Mouse (Mus musculus) gastrocnemius, postnatal 4 days (tissue): ENCODE measurements at regions not wholly inside any gene's neighbourhood (a gene's known extent, or its start where the extent isn't known, plus 50 kb on each side); places are given as distances from the start of the nearest gene placed in this dataset.
"Not testable (repeated sequence)": the region's sequence is repeated elsewhere in the genome, so short reads cannot be mapped to it uniquely, and the experiment has no call there.

ENCODE experiments used
- DNase-seq, 2 experiments: peaks; one replicate each; pipeline ENCODE4 v3.0.0; 2021 to 2022; ENCODE audit warnings: low spot score in 2 of 2, mixed read lengths in 2 of 2

- DNase-seq = no peak
These were observed 418.4 kb upstream of the Arrdc4 start for GRCm38 (mm10) chr7:69167456-69167855.

DNA sequence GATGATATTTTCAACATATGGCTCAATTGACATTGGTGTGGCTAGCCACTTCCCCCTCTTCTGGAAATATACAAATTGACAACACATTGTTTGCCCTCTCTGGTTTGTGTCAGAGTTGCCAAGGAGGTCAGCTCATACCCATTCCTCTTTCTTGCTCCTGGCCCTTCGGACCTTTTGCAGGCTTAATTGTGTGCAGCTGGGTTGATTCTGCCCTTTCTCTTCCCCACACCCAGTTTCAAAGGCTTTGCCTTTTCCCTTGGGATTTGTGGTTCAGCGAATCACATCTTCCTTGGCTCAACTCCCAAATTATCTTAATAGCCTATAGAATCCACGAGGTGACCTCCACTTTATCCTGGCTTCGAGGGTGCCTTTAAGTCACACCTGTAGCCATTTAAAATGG lies 412.9 kb upstream of the Arrdc4 start:
- no peak for DNase-seq

GRCm38 (mm10) chr7:69142351-69142750 lies 393.3 kb upstream of the Arrdc4 start:
- DNase-seq = no peak

- DNase-seq = no peak
These were observed 384.4 kb upstream of the Arrdc4 start for GRCm38 (mm10) chr7:69133441-69133840.

GRCm38 (mm10) chr7:69101770-69102169 lies 352.7 kb upstream of the Arrdc4 start:
- DNase-seq = not testable (repeated sequence)

DNA sequence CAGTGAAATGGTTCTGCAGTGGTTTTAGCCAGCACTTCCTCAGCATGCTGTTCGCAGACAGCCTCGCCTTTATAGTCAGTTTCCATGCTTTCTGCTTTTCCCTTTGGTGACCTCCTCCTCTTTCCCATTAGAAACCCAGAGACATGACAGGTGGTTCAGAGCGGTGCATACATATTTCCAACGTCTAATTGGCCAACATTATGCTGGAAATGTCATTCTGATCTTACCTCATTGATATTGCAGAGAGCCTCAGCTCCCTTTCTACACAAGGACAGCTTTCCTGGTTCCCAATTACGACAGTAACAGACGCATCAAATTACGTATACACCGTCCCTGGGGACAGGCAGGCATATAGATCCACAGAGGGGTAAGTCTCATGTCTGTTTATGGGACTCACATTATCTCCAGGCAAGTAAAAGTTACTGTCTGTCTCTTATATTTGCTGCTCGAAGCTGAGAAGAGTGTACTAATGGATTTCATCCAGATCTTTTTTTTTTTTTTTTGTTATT lies 348.6 kb upstream of the Arrdc4 start:
- DNase-seq = no peak

- no peak for DNase-seq
These were observed 325.7 kb upstream of the Arrdc4 start for GRCm38 (mm10) chr7:69074780-69075179.

DNA sequence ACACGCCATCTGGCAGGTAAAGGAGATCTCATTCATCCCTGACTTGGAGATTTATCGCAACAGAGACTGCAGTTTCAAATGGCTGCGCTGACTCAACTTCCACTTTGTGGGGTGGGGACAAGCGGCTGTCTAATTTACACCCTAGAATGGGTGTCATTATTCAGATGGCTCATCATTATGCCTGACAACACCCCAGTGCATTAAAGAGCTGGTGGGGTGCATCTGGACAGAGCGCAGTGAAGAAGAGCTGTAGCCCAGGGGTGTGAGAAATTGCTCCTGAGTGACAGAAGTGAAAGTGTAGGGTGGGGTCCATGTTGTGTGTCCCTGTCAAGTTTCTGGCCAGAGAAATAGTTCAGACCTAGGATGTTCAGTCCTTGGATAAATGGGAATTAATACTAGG lies 314.0 kb upstream of the Arrdc4 start:
- DNase-seq = no peak

DNA sequence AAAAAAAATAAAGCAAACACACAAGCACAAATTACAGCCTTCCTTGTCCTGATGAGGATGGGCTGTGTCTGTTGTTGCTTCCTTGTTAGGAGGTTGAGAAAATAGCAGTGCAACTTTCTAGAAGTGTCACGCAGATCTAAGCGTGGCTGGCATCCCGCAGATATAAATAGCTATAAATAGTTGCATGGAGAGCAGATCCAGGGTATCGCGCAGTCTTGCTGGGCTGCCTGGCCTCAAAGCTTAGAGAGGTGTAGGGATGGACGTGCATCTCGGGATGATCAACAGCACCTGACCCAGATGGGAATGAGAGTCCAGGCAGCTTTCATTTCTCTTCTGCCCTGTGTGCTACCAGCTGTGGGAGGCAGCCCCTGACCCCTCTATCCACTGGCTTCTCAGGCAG lies 313.5 kb upstream of the Arrdc4 start:
- no peak for DNase-seq

DNA sequence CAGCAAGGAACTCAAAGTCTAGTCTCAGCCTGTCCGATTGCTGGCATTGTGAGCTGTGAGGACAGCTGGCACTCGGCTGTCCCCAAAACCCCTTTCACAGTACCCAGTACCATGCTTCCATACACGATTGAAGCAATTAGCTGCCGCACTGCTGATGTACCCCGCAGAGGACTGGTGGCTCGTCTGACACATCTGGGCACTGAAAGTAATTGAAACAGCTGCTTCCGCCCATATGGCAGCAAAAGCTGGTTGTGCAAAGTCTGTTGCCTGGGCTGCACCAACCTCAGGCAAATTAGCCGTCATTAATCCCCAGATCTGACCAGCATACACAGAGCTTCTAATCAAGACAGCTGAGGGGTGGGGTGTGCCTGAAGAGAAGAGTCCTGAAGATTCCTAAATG lies 313.1 kb upstream of the Arrdc4 start:
- no peak for DNase-seq

DNA sequence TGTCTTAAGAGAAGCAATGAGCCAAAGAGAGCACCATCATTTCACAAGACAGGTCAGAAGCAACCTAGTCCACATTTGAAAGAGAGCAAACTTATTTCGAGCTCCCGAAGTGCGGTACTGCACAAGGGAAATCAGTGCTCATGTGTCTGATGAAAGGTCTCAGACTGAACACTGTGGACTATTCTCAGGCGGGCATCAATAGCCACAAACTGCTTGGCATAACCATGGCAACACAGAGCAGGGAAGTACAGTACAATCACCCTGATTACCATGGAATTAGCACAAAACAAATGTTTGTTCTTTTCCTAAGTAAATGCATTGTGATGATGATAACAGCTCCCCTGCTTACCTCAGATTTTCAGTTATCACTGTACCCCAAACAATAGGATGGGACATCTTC lies 312.2 kb upstream of the Arrdc4 start:
- no peak for DNase-seq

DNA sequence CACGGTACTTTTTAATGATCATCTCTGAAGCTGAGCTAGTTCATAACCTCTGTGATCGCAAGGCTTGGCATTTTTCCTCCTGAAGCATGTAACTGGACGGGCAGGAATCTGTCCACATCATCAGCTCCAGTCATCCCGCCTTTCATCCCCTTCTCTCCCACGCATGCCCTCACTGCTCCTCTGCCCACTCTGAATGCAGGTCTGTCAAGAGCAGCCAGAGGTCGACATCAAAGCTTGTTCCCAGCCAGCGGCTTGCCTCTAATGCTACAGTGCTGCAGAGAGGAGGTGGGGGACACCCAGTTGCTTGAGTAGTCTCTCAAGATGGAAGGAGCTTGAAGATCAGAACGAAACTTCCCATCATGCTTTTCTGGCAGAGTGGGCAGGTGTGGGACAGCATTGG lies 267.5 kb upstream of the Arrdc4 start:
- DNase-seq = no peak

DNA sequence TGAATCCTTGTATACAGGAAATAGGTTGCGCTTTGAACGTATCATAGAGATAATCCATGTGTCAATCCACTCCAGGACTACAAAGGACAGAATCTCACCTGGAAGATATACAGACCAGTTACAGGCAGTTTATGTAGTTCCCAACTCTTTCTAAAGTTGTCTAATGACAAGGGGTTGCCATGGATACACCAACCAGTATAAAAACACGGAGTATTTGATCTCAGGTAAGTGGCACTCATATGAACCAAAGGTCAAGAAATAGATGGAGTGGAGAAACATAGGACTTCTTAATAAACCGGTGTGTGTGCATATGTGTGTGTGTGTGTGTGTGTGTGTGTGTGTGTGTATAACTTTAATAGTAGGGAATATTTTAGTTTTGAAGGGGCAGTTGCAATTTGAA lies 266.0 kb upstream of the Arrdc4 start:
- no peak for DNase-seq

GRCm38 (mm10) chr7:69007237-69007636 lies 258.2 kb upstream of the Arrdc4 start:
- no peak for DNase-seq

DNA sequence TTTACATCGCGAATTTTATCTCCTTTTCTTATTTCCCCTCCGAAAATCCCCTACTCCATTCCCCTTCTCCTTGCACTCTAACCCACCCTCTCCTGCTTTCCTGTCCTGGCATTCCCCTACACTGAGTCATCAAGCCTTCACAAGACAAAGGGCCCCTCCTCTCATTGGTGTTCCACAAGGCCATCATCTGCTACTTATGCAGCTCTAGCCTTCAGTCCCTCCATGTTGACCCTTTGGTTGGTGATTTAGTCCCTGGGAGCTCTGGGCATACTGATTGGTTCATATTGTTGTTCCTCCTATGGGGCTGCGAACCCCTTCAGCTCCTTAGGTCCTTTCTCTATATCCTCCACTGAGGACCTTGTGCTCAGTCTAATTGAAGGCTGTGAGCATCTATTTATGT lies 239.0 kb upstream of the Arrdc4 start:
- no peak for DNase-seq

- no peak for DNase-seq
These were observed 234.9 kb upstream of the Arrdc4 start for GRCm38 (mm10) chr7:68983937-68984336.

GRCm38 (mm10) chr7:68982914-68983502 lies 234.0 kb upstream of the Arrdc4 start:
- DNase-seq = no peak

GRCm38 (mm10) chr7:68978576-68978975 lies 229.5 kb upstream of the Arrdc4 start:
- no peak for DNase-seq

DNA sequence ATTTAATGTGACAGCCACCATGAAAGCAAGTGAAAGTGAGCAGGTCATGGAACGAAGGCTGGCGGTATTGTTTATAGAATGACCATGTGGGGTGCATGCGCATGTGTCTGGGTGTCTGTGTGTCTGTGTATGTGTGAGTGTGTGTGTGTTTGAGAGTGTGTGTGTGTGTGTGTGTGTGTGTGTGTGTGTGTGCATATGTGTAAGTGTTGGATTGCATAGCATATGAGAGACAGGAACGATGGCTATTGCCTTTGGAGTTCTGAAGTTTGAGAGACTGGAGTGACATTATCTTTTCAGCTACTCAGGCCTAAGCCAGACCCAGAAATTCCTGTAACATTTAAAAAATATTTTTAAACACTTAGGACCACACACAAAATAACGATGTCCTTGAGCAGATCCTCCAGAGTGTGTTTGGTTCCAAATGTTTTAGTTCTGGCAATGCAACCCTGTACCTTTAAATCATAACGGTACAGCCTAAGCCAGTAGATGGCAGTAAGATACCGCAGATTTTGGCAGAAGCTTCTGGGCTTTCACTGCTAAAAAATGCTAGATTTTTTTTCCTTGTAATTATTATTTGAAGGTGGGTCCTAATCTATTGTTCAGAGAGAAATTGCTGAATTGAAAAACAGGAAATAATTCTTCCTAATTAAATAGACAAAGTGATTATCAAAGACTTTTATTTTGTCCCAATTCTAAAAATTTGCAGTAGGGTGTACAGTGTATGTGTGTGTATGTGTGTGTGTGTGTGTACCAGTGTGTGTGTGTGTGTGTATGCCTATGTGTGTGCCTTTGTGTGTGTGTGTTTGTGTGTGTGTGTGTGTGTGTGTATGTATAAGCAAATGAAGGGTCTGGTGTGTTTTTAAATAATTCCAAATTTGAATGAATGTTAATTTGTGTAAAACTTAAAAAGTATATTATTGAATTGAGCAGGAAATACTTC lies 228.0 kb upstream of the Arrdc4 start:
- DNase-seq = no peak

GRCm38 (mm10) chr7:68975956-68976355 lies 226.9 kb upstream of the Arrdc4 start:
- DNase-seq = no peak

DNA sequence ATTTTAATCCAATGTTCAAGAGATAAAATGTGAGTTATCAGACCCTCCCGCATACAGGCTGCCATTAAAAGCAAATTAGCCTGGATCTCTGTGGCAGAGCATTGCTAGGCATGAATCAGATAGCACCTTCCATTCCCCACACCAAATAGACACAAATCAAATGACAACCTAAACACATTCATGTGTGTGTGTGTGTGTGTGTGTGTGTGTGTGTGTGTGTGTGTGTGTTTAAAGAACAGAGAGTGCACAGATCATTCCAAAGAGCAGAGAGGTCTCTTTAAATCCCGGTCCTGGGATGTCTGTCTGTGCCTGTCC lies 226.5 kb upstream of the Arrdc4 start:
- no peak for DNase-seq

GRCm38 (mm10) chr7:68974761-68975579 lies 225.9 kb upstream of the Arrdc4 start:
- DNase-seq = no peak
